Mouse (Mus musculus): Measurements from ENCODE around the gene Arsg. TPM values are rescaled to one million over a fixed set of nuclear protein-coding genes. Genes with fewer than 3 reads are reported as not detected.

Arsg gene
- polyA plus RNA-seq, 1 experiment from 2014 or later, result 3.4 TPM

GRCm38 (mm10) chr11:109504977-109505376 lies 31.8 kb downstream of the Arsg start:
- Histone ChIP-seq H3K4me2 (no peak overlapping the region), H3K4me1 (peaks cover 8% of the 10 kb centered on the region; the same call in 1 of the 2 replicates), H3K9ac (no peak overlapping the region), H3K9me3 (replicated peaks) (no peaks in the 10 kb centered on the region), H3K4me3 (no peak overlapping the region), H3K36me3 (ENCODE audit: poor library complexity, severe bottlenecking) (no peaks in the 10 kb centered on the region), H3K27ac (no peak overlapping the region), H3K27me3 (no peaks in the 10 kb centered on the region)
- no peak for ATAC-seq
- 62% methylated on average over 9 of the region's 9 CpGs for WGBS

GRCm38 (mm10) chr11:109505823-109506222 lies 32.6 kb downstream of the Arsg start:
- no peak for ATAC-seq
- H3K27me3 ChIP-seq, result no peaks in the 10 kb centered on the region
- H3K4me3 ChIP-seq, result no peak overlapping the region
- H3K4me2 ChIP-seq, result no peak overlapping the region
- no peaks in the 10 kb centered on the region for H3K9me3 ChIP-seq (replicated peaks)
- H3K36me3 ChIP-seq (ENCODE audit: poor library complexity, severe bottlenecking), result no peaks in the 10 kb centered on the region
- H3K9ac ChIP-seq, result no peak overlapping the region
- H3K27ac ChIP-seq, result no peak overlapping the region
- 92% methylated on average over 4 of the region's 4 CpGs for WGBS
- H3K4me1 ChIP-seq, result peaks cover 8% of the 10 kb centered on the region; the same call in 1 of the 2 replicates

GRCm38 (mm10) chr11:109507068-109507467 lies 33.9 kb downstream of the Arsg start:
- Histone ChIP-seq H3K4me2 (no peak overlapping the region), H3K9me3 (replicated peaks) (no peaks in the 10 kb centered on the region), H3K27me3 (no peaks in the 10 kb centered on the region), H3K9ac (no peak overlapping the region), H3K36me3 (ENCODE audit: poor library complexity, severe bottlenecking) (no peaks in the 10 kb centered on the region), H3K27ac (no peak overlapping the region), H3K4me1 (peaks cover 8% of the 10 kb centered on the region; the same call in 1 of the 2 replicates), H3K4me3 (no peak overlapping the region)
- no peak for ATAC-seq
- 54% methylated on average over 3 of the region's 3 CpGs for WGBS

GRCm38 (mm10) chr11:109512995-109513675 lies 40.0 kb downstream of the Arsg start:
- ATAC-seq, result no peak
- no peak overlapping the region for H3K4me2 ChIP-seq

GRCm38 (mm10) chr11:109514064-109514612 lies 41.0 kb downstream of the Arsg start:
- no peaks in the 10 kb centered on the region for H3K9me3 ChIP-seq (replicated peaks)
- H3K27me3 ChIP-seq, result no peaks in the 10 kb centered on the region
- H3K4me1 ChIP-seq, result no peaks in the 10 kb centered on the region
- H3K27ac ChIP-seq, result no peak overlapping the region
- no peaks in the 10 kb centered on the region for H3K36me3 ChIP-seq (ENCODE audit: poor library complexity, severe bottlenecking)
- no peak overlapping the region for H3K4me2 ChIP-seq
- WGBS, result 80% methylated on average over 3 of the region's 3 CpGs
- no peak for ATAC-seq
- H3K9ac ChIP-seq, result no peak overlapping the region
- no peak overlapping the region for H3K4me3 ChIP-seq

More at GRCm38 (mm10) chr11:109512995-109513675, 40.0 kb downstream of the Arsg start:
- Histone ChIP-seq H3K36me3 (ENCODE audit: poor library complexity, severe bottlenecking) (no peaks in the 10 kb centered on the region), H3K27me3 (no peaks in the 10 kb centered on the region), H3K4me3 (no peak overlapping the region), H3K4me1 (no peaks in the 10 kb centered on the region), H3K9me3 (replicated peaks) (no peaks in the 10 kb centered on the region), H3K27ac (no peak overlapping the region), H3K9ac (no peak overlapping the region)
- WGBS, result 88% methylated on average over 16 of the region's 16 CpGs

GRCm38 (mm10) chr11:109517330-109517729 lies 44.2 kb downstream of the Arsg start:
- Histone ChIP-seq H3K27ac (no peak overlapping the region), H3K4me2 (no peak overlapping the region), H3K9me3 (replicated peaks) (no peaks in the 10 kb centered on the region), H3K9ac (no peak overlapping the region), H3K4me3 (no peak overlapping the region), H3K36me3 (ENCODE audit: poor library complexity, severe bottlenecking) (no peaks in the 10 kb centered on the region), H3K4me1 (peaks cover 6% of the 10 kb centered on the region; the same call in 1 of the 2 replicates), H3K27me3 (no peaks in the 10 kb centered on the region)
- ATAC-seq, result no peak
- 94% methylated on average over 11 of the region's 11 CpGs for whole genome bisulfite sequencing

- Histone ChIP-seq H3K9ac (no peak overlapping the region), H3K9me3 (replicated peaks) (no peaks in the 10 kb centered on the region), H3K27me3 (no peaks in the 10 kb centered on the region), H3K4me2 (no peak overlapping the region), H3K4me1 (peaks cover 6% of the 10 kb centered on the region; the same call in 1 of the 2 replicates), H3K36me3 (ENCODE audit: poor library complexity, severe bottlenecking) (no peaks in the 10 kb centered on the region), H3K27ac (no peak overlapping the region), H3K4me3 (no peak overlapping the region)
- ATAC-seq, result no peak
- WGBS, result 84% methylated on average over 3 of the region's 3 CpGs
Observed at GRCm38 (mm10) chr11:109517816-109518215, 44.6 kb downstream of the Arsg start.

GRCm38 (mm10) chr11:109520958-109521357 lies 47.8 kb downstream of the Arsg start:
- H3K4me1 ChIP-seq, result peaks cover 6% of the 10 kb centered on the region; the same call in 1 of the 2 replicates
- H3K4me3 ChIP-seq, result no peak overlapping the region
- no peak overlapping the region for H3K9ac ChIP-seq
- H3K9me3 ChIP-seq (replicated peaks), result no peaks in the 10 kb centered on the region
- 35% methylated on average over 7 of the region's 7 CpGs for WGBS
- no peak for ATAC-seq
- no peaks in the 10 kb centered on the region for H3K27me3 ChIP-seq
- H3K4me2 ChIP-seq, result no peak overlapping the region
- H3K36me3 ChIP-seq (ENCODE audit: poor library complexity, severe bottlenecking), result no peaks in the 10 kb centered on the region
- H3K27ac ChIP-seq, result no peak overlapping the region

- no peak for ATAC-seq
- no peak overlapping the region for H3K4me3 ChIP-seq
- 86% methylated on average over 5 of the region's 5 CpGs for WGBS
Observed at GRCm38 (mm10) chr11:109524869-109525268, 51.7 kb downstream of the Arsg start.

GRCm38 (mm10) chr11:109525571-109525970 lies 52.4 kb downstream of the Arsg start:
- Histone ChIP-seq H3K9ac (no peak overlapping the region), H3K4me3 (no peak overlapping the region), H3K9me3 (replicated peaks) (no peaks in the 10 kb centered on the region), H3K4me2 (no peak overlapping the region), H3K4me1 (peaks cover 6% of the 10 kb centered on the region; the same call in 1 of the 2 replicates), H3K27me3 (no peaks in the 10 kb centered on the region), H3K36me3 (ENCODE audit: poor library complexity, severe bottlenecking) (no peaks in the 10 kb centered on the region), H3K27ac (no peak overlapping the region)
- no peak for ATAC-seq
- 93% methylated on average over 4 of the region's 4 CpGs for WGBS

More at GRCm38 (mm10) chr11:109524869-109525268, 51.7 kb downstream of the Arsg start:
- no peak overlapping the region for H3K27ac ChIP-seq
- H3K36me3 ChIP-seq (ENCODE audit: poor library complexity, severe bottlenecking), result no peaks in the 10 kb centered on the region
- H3K9ac ChIP-seq, result no peak overlapping the region
- no peaks in the 10 kb centered on the region for H3K9me3 ChIP-seq (replicated peaks)
- no peak overlapping the region for H3K4me2 ChIP-seq
- peaks cover 6% of the 10 kb centered on the region; the same call in 1 of the 2 replicates for H3K4me1 ChIP-seq
- H3K27me3 ChIP-seq, result no peaks in the 10 kb centered on the region

- 83% methylated on average over 4 of the region's 4 CpGs for WGBS
- Histone ChIP-seq H3K4me3 (no peak overlapping the region), H3K4me2 (no peak overlapping the region), H3K27me3 (no peaks in the 10 kb centered on the region), H3K36me3 (ENCODE audit: poor library complexity, severe bottlenecking) (no peaks in the 10 kb centered on the region), H3K27ac (no peak overlapping the region), H3K9ac (no peak overlapping the region), H3K4me1 (no peaks in the 10 kb centered on the region), H3K9me3 (replicated peaks) (no peaks in the 10 kb centered on the region)
- no peak for ATAC-seq
Observed at GRCm38 (mm10) chr11:109530030-109530429, 56.9 kb downstream of the Arsg start.

GRCm38 (mm10) chr11:109535966-109536365 lies 62.8 kb downstream of the Arsg start:
- ATAC-seq, result no peak
- Histone ChIP-seq H3K27me3 (no peaks in the 10 kb centered on the region), H3K9me3 (replicated peaks) (no peaks in the 10 kb centered on the region), H3K36me3 (ENCODE audit: poor library complexity, severe bottlenecking) (no peaks in the 10 kb centered on the region), H3K4me1 (0 out of 2 replicates have a peak, but pooled peaks cover 5% of the 10 kb centered on the region), H3K9ac (no peak overlapping the region), H3K4me2 (no peak overlapping the region), H3K4me3 (no peak overlapping the region), H3K27ac (no peak overlapping the region)
- WGBS, result 93% methylated on average over 6 of the region's 6 CpGs
